Mouse (Mus musculus) embryonic facial prominence, embryonic 15.5 days (tissue): ENCODE results near the gene Trpm4. TPM values are rescaled to one million over a fixed set of nuclear protein-coding genes. Genes with fewer than 3 reads are reported as not detected.

ENCODE experiments used
- ATAC-seq: fragments of 200-750 bp; cut with Nextera tagmentation; 2 replicates; pipeline ENCODE4 v1.8.0; 2017; ENCODE audit warnings: low read depth, moderate TSS enrichment; ENCODE audit not compliant: insufficient number of reproducible peaks, low FRiP score, low TSS enrichment
- H3K27ac ChIP-seq: fragments of 300-500 bp; sonication (generic); replicated peaks from 2 replicates; pipeline ENCODE4 v1.5.1; 2015; ENCODE audit warnings: mild to moderate bottlenecking, inconsistent platforms
- H3K27me3 ChIP-seq: fragments of 300-500 bp; sonication (generic); 2 replicates; pipeline ENCODE4 v1.6.1; 2015; ENCODE audit warnings: inconsistent platforms
- H3K36me3 ChIP-seq: fragments of 300-500 bp; sonication (generic); 2 replicates; pipeline ENCODE4 v1.6.1; 2015; ENCODE audit warnings: mild to moderate bottlenecking, inconsistent platforms
- H3K4me1 ChIP-seq: fragments of 300-500 bp; sonication (generic); 2 replicates; pipeline ENCODE4 v1.6.1; 2015; ENCODE audit warnings: inconsistent platforms
- H3K4me2 ChIP-seq: fragments of 300-500 bp; sonication (generic); replicated peaks from 2 replicates; pipeline ENCODE4 v1.6.1; 2015; ENCODE audit warnings: mild to moderate bottlenecking, inconsistent platforms
- H3K4me3 ChIP-seq: fragments of 300-500 bp; sonication (generic); replicated peaks from 2 replicates; pipeline ENCODE4 v1.5.1; 2015; ENCODE audit warnings: mild to moderate bottlenecking, inconsistent platforms
- H3K9ac ChIP-seq: fragments of 300-500 bp; sonication (generic); 2 replicates; pipeline ENCODE4 v1.6.1; 2015; ENCODE audit warnings: inconsistent platforms
- H3K9me3 ChIP-seq: fragments of 300-500 bp; sonication (generic); replicated peaks from 2 replicates; pipeline ENCODE4 v1.6.1; 2016; ENCODE audit warnings: inconsistent platforms
- WGBS: fragments of 180-500 bp; shearing (Covaris S2); methylation state at CpG from one replicate; pipeline ENCODE4 v1.1.7; 2015; 5-methylcytosine and 5-hydroxymethylcytosine counted together
- polyA plus RNA-seq: library from polyadenylated mRNA; unstranded; fragments of >200 nt; fragmentation: Nextera tagmentation; extraction: Ambion mirVana; gene quantifications from 2 replicates; pipeline ENCODE4 v1.2.1, GENCODE M21; 2015

Trpm4 gene
- polyA plus RNA-seq, 1 experiment from 2014 or later, result 23.9 TPM

DNA sequence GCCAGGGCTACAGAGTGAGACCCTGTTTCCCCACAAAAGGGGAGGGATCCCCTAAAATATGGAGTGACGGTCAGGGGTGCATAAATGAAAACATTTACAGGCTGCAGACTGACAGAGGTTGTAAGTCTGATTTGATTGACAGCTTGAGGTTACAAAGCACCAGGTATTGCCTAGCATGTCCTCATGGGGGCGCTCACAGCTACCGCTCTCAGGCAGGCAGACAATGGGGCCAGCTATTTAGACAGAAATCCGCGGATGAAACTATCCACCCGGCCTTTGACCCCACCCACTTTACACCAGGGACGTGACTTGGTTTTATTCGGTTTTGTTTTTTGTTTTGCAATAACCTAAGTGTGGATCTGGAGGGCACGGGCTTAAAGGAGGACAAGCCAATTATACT, 24.1 kb downstream of the Trpm4 start:
- H3K4me2 ChIP-seq, result no peak overlapping the region
- H3K27me3 ChIP-seq, result no peaks in the 10 kb centered on the region
- peaks cover 18% of the 10 kb centered on the region for H3K36me3 ChIP-seq
- WGBS, result 9% methylated on average over 9 of the region's 9 CpGs
- H3K9ac ChIP-seq, result no peak overlapping the region
- no peaks in the 10 kb centered on the region for H3K9me3 ChIP-seq
- H3K27ac ChIP-seq, result no peak overlapping the region
- H3K4me1 ChIP-seq, result peaks cover 14% of the 10 kb centered on the region
- no peak overlapping the region for H3K4me3 ChIP-seq
- ATAC-seq, result no peak

DNA sequence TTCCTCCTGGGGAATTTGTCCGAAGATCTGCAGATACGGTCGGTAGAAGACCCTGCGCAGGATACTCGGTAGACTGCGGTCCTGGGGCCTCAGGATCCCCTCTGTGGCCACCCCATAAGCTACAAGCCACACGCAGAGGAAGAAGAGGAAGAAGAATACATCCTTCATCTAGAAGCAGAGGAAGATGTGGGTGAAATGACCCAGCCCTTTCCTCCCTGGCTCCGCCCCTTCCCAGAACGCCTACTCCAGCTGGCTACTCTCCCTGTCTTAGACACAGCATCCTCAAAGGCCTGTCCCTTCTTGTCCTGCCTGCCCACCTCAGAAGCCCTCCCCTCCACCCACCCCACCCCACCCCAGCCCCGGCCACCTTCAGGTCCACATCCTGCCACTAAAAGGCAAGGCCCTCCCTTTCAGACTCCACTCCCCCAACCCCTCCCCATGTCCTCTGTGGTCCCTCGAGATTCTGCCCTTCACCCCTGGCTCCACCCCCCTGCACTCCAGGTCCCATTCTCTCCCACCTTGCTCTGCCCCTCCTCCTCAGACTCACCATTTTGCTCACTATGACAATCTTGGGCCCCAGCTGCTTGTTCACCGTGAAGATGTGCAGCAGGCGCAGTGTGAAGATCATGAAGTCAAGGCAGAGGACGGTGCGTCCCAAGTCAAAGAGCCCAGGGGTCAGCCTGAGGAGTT, 24.9 kb downstream of the Trpm4 start:
- no peaks in the 10 kb centered on the region for H3K9me3 ChIP-seq
- H3K4me2 ChIP-seq, result no peak overlapping the region
- peaks cover 20% of the 10 kb centered on the region for H3K36me3 ChIP-seq
- H3K4me3 ChIP-seq, result no peak overlapping the region
- H3K27me3 ChIP-seq, result no peaks in the 10 kb centered on the region
- peaks cover 11% of the 10 kb centered on the region for H3K4me1 ChIP-seq
- no peak overlapping the region for H3K9ac ChIP-seq
- WGBS, result 68% methylated on average over 15 of the region's 15 CpGs
- no peak overlapping the region for H3K27ac ChIP-seq
- no peak for ATAC-seq

DNA sequence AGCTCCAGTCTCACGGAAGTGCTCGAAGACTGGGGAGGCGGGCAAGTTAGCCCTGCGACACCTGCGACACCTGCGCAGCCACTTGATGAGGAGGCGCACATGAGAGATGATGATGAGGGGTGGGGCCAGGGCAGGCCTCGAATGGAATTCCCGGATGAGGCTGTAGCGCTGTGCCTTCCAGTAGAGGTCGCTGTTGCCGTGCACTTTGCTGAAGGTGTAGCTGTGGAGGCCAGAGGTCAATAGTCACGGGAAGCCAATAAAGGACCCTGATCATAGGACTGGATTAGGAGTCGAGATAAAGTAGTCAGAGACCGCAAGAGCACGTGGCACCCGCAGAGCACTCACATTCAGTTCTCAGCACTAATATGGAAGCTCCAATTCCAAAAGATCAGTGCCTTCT, 28.3 kb downstream of the Trpm4 start:
- peaks cover 5% of the 10 kb centered on the region; the same call in 1 of the 2 replicates for H3K4me1 ChIP-seq
- H3K27ac ChIP-seq, result no peak overlapping the region
- ATAC-seq, result no peak
- no peak overlapping the region for H3K9ac ChIP-seq
- no peaks in the 10 kb centered on the region for H3K9me3 ChIP-seq
- no peaks in the 10 kb centered on the region for H3K27me3 ChIP-seq
- WGBS, result 16% methylated on average over 17 of the region's 17 CpGs
- H3K4me3 ChIP-seq, result no peak overlapping the region
- H3K4me2 ChIP-seq, result peak overlapping the region; percentile 13; the same call in 1 of the 2 replicates
- H3K36me3 ChIP-seq, result peaks cover 28% of the 10 kb centered on the region

DNA sequence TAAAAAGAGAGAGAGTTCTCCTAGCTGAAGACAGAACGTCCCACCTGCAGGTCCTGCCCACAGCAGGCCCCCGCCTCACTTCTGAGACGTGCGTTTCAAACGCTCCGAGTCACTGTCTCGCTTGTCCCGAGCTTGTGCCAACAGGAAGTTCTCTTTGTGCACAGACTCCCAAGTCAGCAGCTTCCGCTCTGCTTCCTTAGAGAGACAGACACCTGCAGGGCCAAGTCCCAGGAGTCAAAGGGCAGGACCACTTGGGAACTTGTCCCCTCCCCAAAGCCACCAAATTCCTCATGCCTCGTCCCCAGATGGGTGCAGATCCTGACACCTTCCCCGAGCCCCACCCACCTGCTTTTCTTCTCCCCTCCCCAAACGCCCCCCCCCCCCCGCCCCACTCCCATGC, 28.7 kb downstream of the Trpm4 start:
- no peak for ATAC-seq
- WGBS, result 27% methylated on average over 13 of the region's 13 CpGs
- Histone ChIP-seq H3K27me3 (no peaks in the 10 kb centered on the region), H3K36me3 (peaks cover 28% of the 10 kb centered on the region), H3K4me3 (no peak overlapping the region), H3K4me1 (peaks cover 9% of the 10 kb centered on the region; the same call in 1 of the 2 replicates), H3K9me3 (no peaks in the 10 kb centered on the region), H3K9ac (no peak overlapping the region), H3K27ac (no peak overlapping the region), H3K4me2 (peak overlapping the region; percentile 13; the same call in 1 of the 2 replicates)

DNA sequence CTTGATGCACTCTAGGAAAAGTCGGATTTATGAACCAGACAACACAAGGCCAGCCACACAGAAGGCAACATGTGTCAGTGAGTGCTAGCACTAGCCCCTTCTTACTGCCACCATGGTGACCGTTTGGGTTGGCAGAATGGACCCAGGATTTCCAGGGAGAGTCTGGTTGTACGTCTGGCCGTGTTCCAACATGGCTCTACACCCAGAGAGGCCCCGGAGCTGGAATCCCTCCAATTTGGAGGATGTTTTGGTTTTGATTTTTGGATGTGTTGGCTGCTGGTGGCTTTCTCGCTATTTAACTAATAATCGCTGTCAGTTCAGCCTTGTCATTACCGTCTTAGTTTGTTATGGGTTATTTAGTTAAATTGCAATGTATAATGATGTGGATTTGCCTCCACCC, 31.0 kb downstream of the Trpm4 start:
- H3K4me3 ChIP-seq, result no peak overlapping the region
- H3K27me3 ChIP-seq, result no peaks in the 10 kb centered on the region
- ATAC-seq, result no peak
- H3K4me1 ChIP-seq, result peaks cover 10% of the 10 kb centered on the region; the same call in 1 of the 2 replicates
- 48% methylated on average over 8 of the region's 8 CpGs for WGBS
- no peak overlapping the region for H3K9ac ChIP-seq
- H3K9me3 ChIP-seq, result no peaks in the 10 kb centered on the region
- peaks cover 19% of the 10 kb centered on the region for H3K36me3 ChIP-seq
- no peak overlapping the region for H3K27ac ChIP-seq
- H3K4me2 ChIP-seq, result no peak overlapping the region

DNA sequence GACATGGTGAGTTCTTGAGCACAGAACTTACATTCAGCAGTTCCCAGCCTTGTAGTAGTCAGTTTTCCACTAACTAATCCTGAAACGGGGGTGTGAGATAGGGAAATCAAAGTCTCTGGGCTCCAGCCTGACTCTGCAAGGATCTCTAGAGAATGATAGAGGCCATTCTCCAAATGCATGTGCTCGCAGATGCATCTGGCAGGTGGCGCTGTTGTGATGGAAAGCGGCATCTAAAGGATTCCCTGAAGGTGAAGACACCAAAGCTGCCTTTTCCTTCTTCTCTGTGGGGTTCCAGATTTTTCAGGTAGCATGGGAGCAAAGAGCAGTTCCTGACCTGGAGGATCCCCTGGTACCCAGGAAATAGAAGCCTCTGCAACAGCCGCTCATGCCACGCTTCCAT, 33.3 kb downstream of the Trpm4 start:
- H3K4me2 ChIP-seq, result no peak overlapping the region
- H3K4me1 ChIP-seq, result peaks cover 10% of the 10 kb centered on the region; the same call in 1 of the 2 replicates
- no peaks in the 10 kb centered on the region for H3K9me3 ChIP-seq
- peaks cover 15% of the 10 kb centered on the region for H3K36me3 ChIP-seq
- H3K27me3 ChIP-seq, result no peaks in the 10 kb centered on the region
- no peak for ATAC-seq
- no peak overlapping the region for H3K9ac ChIP-seq
- H3K27ac ChIP-seq, result no peak overlapping the region
- WGBS, result 13% methylated on average over 6 of the region's 6 CpGs
- no peak overlapping the region for H3K4me3 ChIP-seq

DNA sequence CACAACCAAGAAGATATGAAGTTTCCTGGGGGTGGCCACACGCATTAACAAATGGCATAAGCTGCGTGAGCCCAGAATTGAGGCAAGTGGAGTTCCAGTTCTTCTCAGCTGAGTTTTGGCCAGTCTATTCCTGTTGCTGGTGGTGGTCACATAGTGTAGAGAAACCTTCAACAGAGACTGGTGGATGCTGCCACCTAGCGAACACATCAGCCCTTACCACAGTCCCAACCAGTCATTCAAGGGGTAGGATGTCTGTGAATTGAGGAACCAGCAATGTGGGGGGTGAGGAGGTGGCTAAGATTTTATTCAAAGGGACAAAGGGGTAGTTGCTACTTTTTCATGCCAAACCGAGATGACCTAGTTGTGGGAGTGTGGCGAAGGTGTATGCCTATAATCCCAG, 33.8 kb downstream of the Trpm4 start:
- Histone ChIP-seq H3K4me1 (peaks cover 10% of the 10 kb centered on the region; the same call in 1 of the 2 replicates), H3K9me3 (no peaks in the 10 kb centered on the region), H3K4me2 (no peak overlapping the region), H3K36me3 (peaks cover 15% of the 10 kb centered on the region), H3K9ac (no peak overlapping the region), H3K27me3 (no peaks in the 10 kb centered on the region), H3K27ac (no peak overlapping the region), H3K4me3 (no peak overlapping the region)
- peak; percentile 79 for ATAC-seq
- WGBS, result 13% methylated on average over 5 of the region's 5 CpGs

DNA sequence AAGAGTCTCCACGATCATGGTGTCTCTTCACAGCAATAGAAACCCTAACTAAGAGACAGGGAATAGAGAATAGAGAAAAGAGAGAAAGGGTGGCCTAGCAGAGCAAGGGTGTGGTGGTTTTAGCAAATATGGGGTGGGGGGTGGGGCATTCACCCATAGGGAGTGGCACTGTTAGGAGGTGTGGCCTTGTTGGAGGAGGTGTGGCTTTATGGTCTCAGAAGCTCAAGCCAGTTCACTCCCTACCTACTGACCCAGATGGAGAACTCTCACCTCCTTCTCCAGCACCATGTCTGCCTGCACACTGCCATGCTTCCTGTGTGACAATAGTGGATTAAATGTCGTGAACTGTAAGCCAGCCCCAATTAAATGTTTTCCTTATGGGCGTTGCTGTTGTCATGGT, 36.0 kb downstream of the Trpm4 start:
- H3K36me3 ChIP-seq, result no peaks in the 10 kb centered on the region
- WGBS, result 64% methylated on average over 3 of the region's 3 CpGs
- H3K4me3 ChIP-seq, result no peak overlapping the region
- H3K27me3 ChIP-seq, result no peaks in the 10 kb centered on the region
- no peak overlapping the region for H3K27ac ChIP-seq
- H3K4me2 ChIP-seq, result no peak overlapping the region
- no peak for ATAC-seq
- H3K9me3 ChIP-seq, result no peaks in the 10 kb centered on the region
- peaks cover 10% of the 10 kb centered on the region; the same call in 1 of the 2 replicates for H3K4me1 ChIP-seq
- no peak overlapping the region for H3K9ac ChIP-seq

DNA sequence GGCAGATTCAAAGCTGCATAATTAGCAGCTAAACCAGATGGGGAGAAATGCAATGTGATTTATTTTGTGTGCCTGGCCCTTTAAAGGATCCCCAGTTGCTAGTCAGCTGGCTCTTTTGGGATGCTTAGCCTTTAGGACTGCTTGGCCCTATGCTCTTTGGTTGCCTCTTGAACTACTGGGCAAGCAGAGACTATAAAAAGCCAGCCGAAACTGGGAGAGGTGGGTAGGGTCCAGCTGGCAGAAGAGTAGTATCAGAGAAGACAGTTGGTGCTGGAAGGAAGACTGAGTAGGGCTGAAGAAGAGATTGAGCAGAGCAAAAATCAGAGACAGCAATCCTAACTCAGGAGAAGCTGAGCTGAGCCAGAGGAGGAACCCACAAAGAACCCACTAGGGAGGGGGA, 37.0 kb downstream of the Trpm4 start:
- peaks cover 10% of the 10 kb centered on the region; the same call in 1 of the 2 replicates for H3K4me1 ChIP-seq
- no peaks in the 10 kb centered on the region for H3K9me3 ChIP-seq
- H3K4me2 ChIP-seq, result no peak overlapping the region
- no peaks in the 10 kb centered on the region; the same call in 1 of the 2 replicates for H3K27me3 ChIP-seq
- 81% methylated on average over 1 of the region's 1 CpGs for WGBS
- no peak for ATAC-seq
- H3K9ac ChIP-seq, result no peak overlapping the region
- no peak overlapping the region for H3K27ac ChIP-seq
- no peaks in the 10 kb centered on the region for H3K36me3 ChIP-seq
- H3K4me3 ChIP-seq, result no peak overlapping the region

DNA sequence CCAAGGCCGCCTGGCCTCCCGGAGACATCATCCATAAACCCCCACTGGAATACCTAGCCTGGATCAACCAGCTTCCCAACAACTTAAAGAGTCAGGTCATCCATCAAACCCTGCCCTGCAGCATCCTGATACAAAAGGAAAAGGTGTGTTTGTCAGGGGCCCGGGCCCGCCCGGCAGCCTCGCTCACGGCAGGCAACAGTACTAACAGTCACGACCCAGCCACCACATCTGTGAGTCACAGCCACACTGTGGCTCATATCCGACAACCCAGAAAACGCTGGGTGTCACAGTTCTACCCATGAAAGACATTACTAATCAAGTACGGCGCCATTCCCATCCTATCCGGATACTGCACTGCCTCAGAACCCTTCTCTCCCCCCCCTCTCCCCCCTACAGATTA, 47.1 kb downstream of the Trpm4 start:
- no peaks in the 10 kb centered on the region for H3K36me3 ChIP-seq
- H3K9ac ChIP-seq, result no peak overlapping the region
- no peak overlapping the region for H3K27ac ChIP-seq
- no peak for ATAC-seq
- no peaks in the 10 kb centered on the region; the same call in 1 of the 2 replicates for H3K27me3 ChIP-seq
- WGBS, result 72% methylated on average over 13 of the region's 13 CpGs
- H3K4me3 ChIP-seq, result no peak overlapping the region
- H3K4me2 ChIP-seq, result no peak overlapping the region
- H3K4me1 ChIP-seq, result no peaks in the 10 kb centered on the region
- H3K9me3 ChIP-seq, result no peaks in the 10 kb centered on the region

DNA sequence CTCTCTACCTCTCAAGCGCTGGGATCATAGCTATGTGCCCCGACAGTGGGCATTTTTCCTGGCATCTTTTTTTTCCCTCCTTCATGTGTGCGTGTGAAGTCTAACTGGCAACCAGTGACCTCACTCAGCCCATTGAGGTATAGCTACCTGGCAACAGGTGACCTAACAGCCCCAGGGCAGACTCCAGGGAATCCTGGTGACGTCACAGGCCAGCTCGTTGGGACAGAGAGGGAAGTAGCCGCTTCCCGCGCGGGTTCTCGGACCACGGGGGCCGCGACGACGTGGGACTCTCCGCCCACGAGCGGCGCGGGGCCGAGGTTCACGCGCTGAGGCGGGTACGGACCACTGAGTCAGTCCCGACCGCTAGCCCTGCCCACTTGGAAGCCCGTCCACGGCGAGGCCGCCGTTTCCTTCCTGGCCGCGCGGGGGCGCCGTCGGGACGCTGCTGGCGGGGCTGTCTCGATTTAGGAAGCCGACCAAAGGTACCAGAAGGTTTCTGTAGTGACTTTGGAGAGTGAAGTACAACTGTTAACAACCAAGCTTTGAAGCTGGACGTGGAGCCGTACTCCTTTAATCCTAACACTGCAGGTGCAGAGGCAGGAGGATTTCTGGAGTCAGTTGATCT, 56.3 kb downstream of the Trpm4 start, which contains the start of gene Slc6a21:
Gene Slc6a21 (plus strand): TSS at position 378 of the 625 bp plus-strand sequence.
- peaks cover 3% of the 10 kb centered on the region; the same call in 1 of the 2 replicates for H3K4me1 ChIP-seq
- H3K9ac ChIP-seq, result no peak within 1 kb of the TSS
- no peak within 1 kb of the TSS for H3K27ac ChIP-seq
- H3K4me3 ChIP-seq, result peak within 1 kb of the TSS; percentile 41
- no peaks in the 10 kb centered on the region for H3K9me3 ChIP-seq
- ATAC-seq, result no peak
- H3K36me3 ChIP-seq, result no peaks in the 10 kb centered on the region
- 6% methylated on average over 44 of the region's 44 CpGs for WGBS
- H3K4me2 ChIP-seq, result peak within 1 kb of the TSS; percentile 73
- 0 out of 2 replicates have a peak, but pooled peaks cover 8% of the 10 kb centered on the region for H3K27me3 ChIP-seq
